Mouse (Mus musculus) lung, postnatal 10 days (tissue): ENCODE measurements around the gene Fer.

Experiments
- DNase-seq: peaks from one replicate; pipeline ENCODE4 v3.0.0; 2021

The Fer gene

GRCm38 (mm10) chr17:63980167-63980566 is 117.3 kb downstream of the Fer start:
- no peak for DNase-seq

- DNase-seq, result no peak
Observed at GRCm38 (mm10) chr17:63988710-63989109, 125.8 kb downstream of the Fer start.

- DNase-seq, result no peak
Observed at GRCm38 (mm10) chr17:63991160-63991559, 128.3 kb downstream of the Fer start.

- DNase-seq, result peak; percentile 25
Observed at GRCm38 (mm10) chr17:63995921-63996320, 133.1 kb downstream of the Fer start.

- DNase-seq, result no peak
Observed at GRCm38 (mm10) chr17:63997643-63998042, 134.8 kb downstream of the Fer start.

GRCm38 (mm10) chr17:64003444-64003843 is 140.6 kb downstream of the Fer start:
- peak; percentile 36 for DNase-seq

GRCm38 (mm10) chr17:64005575-64006249 is 142.8 kb downstream of the Fer start:
- no peak for DNase-seq

GRCm38 (mm10) chr17:64016606-64017005 is 153.7 kb downstream of the Fer start:
- no peak for DNase-seq

- DNase-seq, result no peak
Observed at GRCm38 (mm10) chr17:64018240-64018639, 155.4 kb downstream of the Fer start.

- no peak for DNase-seq
Observed at GRCm38 (mm10) chr17:64018870-64019269, 156.0 kb downstream of the Fer start.

- DNase-seq, result no peak
Observed at GRCm38 (mm10) chr17:64019646-64020045, 156.8 kb downstream of the Fer start.

- DNase-seq, result peak; percentile 6
Observed at GRCm38 (mm10) chr17:64026485-64026884, 163.6 kb downstream of the Fer start.

- DNase-seq, result no peak
Observed at GRCm38 (mm10) chr17:64041771-64042170, 178.9 kb downstream of the Fer start.

- DNase-seq, result no peak
Observed at GRCm38 (mm10) chr17:64045326-64045725, 182.5 kb downstream of the Fer start.

- DNase-seq, result no peak
Observed at GRCm38 (mm10) chr17:64046557-64046956, 183.7 kb downstream of the Fer start.

GRCm38 (mm10) chr17:64050911-64051310 is 188.0 kb downstream of the Fer start:
- DNase-seq, result no peak

- no peak for DNase-seq
Observed at GRCm38 (mm10) chr17:64053636-64054035, 190.8 kb downstream of the Fer start.

GRCm38 (mm10) chr17:64060529-64060928 is 197.7 kb downstream of the Fer start:
- no peak for DNase-seq

- no peak for DNase-seq
Observed at GRCm38 (mm10) chr17:64065243-64065642, 202.4 kb downstream of the Fer start.

GRCm38 (mm10) chr17:64077392-64077791 is 214.5 kb downstream of the Fer start:
- no peak for DNase-seq

- DNase-seq, result no peak
Observed at GRCm38 (mm10) chr17:64084751-64085150, 221.9 kb downstream of the Fer start.

GRCm38 (mm10) chr17:64085493-64085892 is 222.6 kb downstream of the Fer start:
- no peak for DNase-seq

- DNase-seq, result no peak
Observed at GRCm38 (mm10) chr17:64086875-64087608, 224.2 kb downstream of the Fer start.

- DNase-seq, result no peak
Observed at GRCm38 (mm10) chr17:64087871-64088270, 225.0 kb downstream of the Fer start.

GRCm38 (mm10) chr17:64093716-64094115 is 230.9 kb downstream of the Fer start:
- DNase-seq, result no peak
